Mouse (Mus musculus) kidney, embryonic 16.5 days (tissue): ENCODE results near the gene Phf11c. TPM values are rescaled to one million over a fixed set of nuclear protein-coding genes. Genes with fewer than 3 reads are reported as not detected.
"Not testable (repeated sequence)": the region's sequence is repeated elsewhere in the genome, so short reads cannot be mapped to it uniquely, and the experiment has no call there.

ENCODE experiments used
- ATAC-seq: fragments of 200-750 bp; cut with Nextera tagmentation; 2 replicates; pipeline ENCODE4 v1.8.0; 2017; ENCODE audit warnings: moderate TSS enrichment; ENCODE audit not compliant: low FRiP score, low TSS enrichment
- H3K27ac ChIP-seq: fragments of 300-500 bp; sonication (generic); 2 replicates; pipeline ENCODE4 v1.5.1; 2014; ENCODE audit warnings: low read length
- H3K27me3 ChIP-seq: fragments of 300-500 bp; sonication (generic); 2 replicates; pipeline ENCODE4 v1.6.1; 2014; ENCODE audit warnings: low read length, control low read depth, mixed read lengths; ENCODE audit not compliant: insufficient read depth
- H3K36me3 ChIP-seq: fragments of 300-500 bp; sonication (generic); 2 replicates; pipeline ENCODE4 v1.6.1; 2014; ENCODE audit warnings: low read length, control low read depth, mixed read lengths; ENCODE audit not compliant: insufficient read depth
- H3K4me1 ChIP-seq: fragments of 300-500 bp; sonication (generic); 2 replicates; pipeline ENCODE4 v1.6.1; 2014; ENCODE audit warnings: low read length, control low read depth, mixed read lengths; ENCODE audit not compliant: insufficient read depth
- H3K4me2 ChIP-seq: fragments of 300-500 bp; sonication (generic); replicated peaks from 2 replicates; pipeline ENCODE4 v1.6.1; 2014; ENCODE audit warnings: low read depth, low read length
- H3K4me3 ChIP-seq: fragments of 300-500 bp; sonication (generic); 2 replicates; pipeline ENCODE4 v1.5.1; 2014; ENCODE audit warnings: mild to moderate bottlenecking, low read length
- H3K9ac ChIP-seq: fragments of 300-500 bp; sonication (generic); replicated peaks from 2 replicates; pipeline ENCODE4 v1.6.1; 2014; ENCODE audit warnings: low read length
- H3K9me3 ChIP-seq: fragments of 300-500 bp; sonication (generic); 2 replicates; pipeline ENCODE4 v1.6.1; 2016; ENCODE audit warnings: low read length, control low read depth
- WGBS: fragments of 180-500 bp; shearing (Covaris S2); extraction: QIAGEN DNeasy Blood & Tissue Kit; methylation state at CpG from one replicate; pipeline ENCODE4 v1.1.7; 2014; 5-methylcytosine and 5-hydroxymethylcytosine counted together
- polyA plus RNA-seq: library from polyadenylated mRNA; unstranded; fragments of >200 nt; fragmentation: Nextera tagmentation; extraction: Ambion mirVana; gene quantifications from 2 replicates; pipeline ENCODE4 v1.2.1, GENCODE M21; 2015

Phf11c gene
- polyA plus RNA-seq, 1 experiment from 2014 or later = 0.74 TPM

GRCm38 (mm10) chr14:59341189-59341588, 54.0 kb downstream of the Phf11c start, which contains the start of gene Phf11b:
TSS of gene Phf11b (minus strand) at chr14:59341351.
- not testable (repeated sequence) for H3K4me1 ChIP-seq, H3K4me3 ChIP-seq, H3K4me2 ChIP-seq, H3K27me3 ChIP-seq, H3K27ac ChIP-seq, H3K9ac ChIP-seq, ATAC-seq, H3K36me3 ChIP-seq, H3K9me3 ChIP-seq
- whole genome bisulfite sequencing = 70% methylated on average over 1 of the region's 1 CpGs

GRCm38 (mm10) chr14:59339541-59339940, 55.6 kb downstream of the Phf11c start:
- no peaks in the 10 kb centered on the region for H3K4me1 ChIP-seq
- WGBS = 73% methylated on average over 1 of the region's 1 CpGs
- no peak overlapping the region for H3K27ac ChIP-seq
- H3K9ac ChIP-seq = no peak overlapping the region
- H3K4me3 ChIP-seq = no peak overlapping the region
- no peaks in the 10 kb centered on the region for H3K36me3 ChIP-seq
- H3K4me2 ChIP-seq = no peak overlapping the region
- no peaks in the 10 kb centered on the region for H3K27me3 ChIP-seq
- no peaks in the 10 kb centered on the region for H3K9me3 ChIP-seq
- ATAC-seq = no peak

GRCm38 (mm10) chr14:59336056-59336455, 59.1 kb downstream of the Phf11c start:
- not testable (repeated sequence) for H3K4me1 ChIP-seq, H3K9ac ChIP-seq, H3K4me3 ChIP-seq, H3K4me2 ChIP-seq, H3K36me3 ChIP-seq, H3K27ac ChIP-seq, H3K9me3 ChIP-seq, H3K27me3 ChIP-seq, ATAC-seq
- 80% methylated on average over 3 of the region's 3 CpGs for WGBS

Other genes starting within 250 kb of the Phf11c start
- gene Gm5142, start 216.6 kb downstream of the Phf11c start, polyA plus RNA-seq = not detected in 2 replicates
- gene Rcbtb1, start 194.2 kb downstream of the Phf11c start, polyA plus RNA-seq = 64.2 and 65.0 TPM in 2 replicates
- gene Gm6904, start 135.2 kb downstream of the Phf11c start, polyA plus RNA-seq = not detected in 2 replicates
- 0.11 TPM in 1 of 2 replicates, not detected in the other for gene Phf11a, start 97.9 kb downstream of the Phf11c start, polyA plus RNA-seq
- gene Phf11b, start 54.0 kb downstream of the Phf11c start, polyA plus RNA-seq = 0.51 and 1.2 TPM in 2 replicates
- gene Phf11d, start 29.9 kb downstream of the Phf11c start, polyA plus RNA-seq = 0.91 and 1.3 TPM in 2 replicates
- gene Setdb2, start 45.5 kb upstream of the Phf11c start, polyA plus RNA-seq = 10.2 and 10.7 TPM in 2 replicates
- gene Cab39l, start 45.6 kb upstream of the Phf11c start, polyA plus RNA-seq = 43.6 and 43.7 TPM in 2 replicates
- 38.9 and 41.7 TPM in 2 replicates for gene Cdadc1, start 202.6 kb upstream of the Phf11c start, polyA plus RNA-seq
- 12.8 and 13.0 TPM in 2 replicates for gene Shisa2, start 229.9 kb upstream of the Phf11c start, polyA plus RNA-seq